Mouse (Mus musculus): ENCODE measurements around the gene Aplp1. TPM values are rescaled to one million over a fixed set of nuclear protein-coding genes. Genes with fewer than 3 reads are reported as not detected.
A peak's percentile ranks its signal among the peaks of the same experiment; 100 is the strongest.

Gene Aplp1
- polyA plus RNA-seq, 2 experiments, result 2.9 to 3.5 TPM

- Histone ChIP-seq H3K9me3 (ENCODE audit: control insufficient read depth, low read length) (no peaks in the 10 kb centered on the region), H3K4me3 (ENCODE audit: insufficient read depth in 1 of 2, low read depth in 2 of 2, low read length in 2 of 2) (no peak overlapping the region), H3K27me3 (ENCODE audit: control insufficient read depth, insufficient read depth, low read length) (peaks cover 3% of the 10 kb centered on the region; the same call in 1 of the 2 replicates), H3K27ac (no peak overlapping the region), H3K4me1 (replicated peaks; ENCODE audit: control insufficient read depth in 2 of 2, insufficient read depth in 2 of 2, low read length in 1 of 2) (no peaks in the 10 kb centered on the region; a peak in 1 of 4 replicates), H3K36me3 (replicated peaks; ENCODE audit: control insufficient read depth, insufficient read depth, low read depth) (no peaks in the 10 kb centered on the region), H3K4me2 (ENCODE audit: low read depth) (no peak overlapping the region), H3K9ac (replicated peaks) (no peak overlapping the region)
- DNase-seq (ENCODE audit: low read depth in 3 of 3, low spot score in 3 of 3) (no peak), ATAC-seq (ENCODE audit: insufficient read depth) (no peak)
- 37% methylated on average over 5 of the region's 5 CpGs for WGBS (ENCODE audit: insufficient replicate concordance)
- TF ChIP-seq CTCF (IDR thresholded peaks at IDR 0.05; ENCODE audit: low read depth) (peak; percentile 82), EP300 (IDR thresholded peaks at IDR 0.05; ENCODE audit: low read depth) (no peak)
These were observed 27.1 kb upstream of the Aplp1 start for GRCm38 (mm10) chr7:30472411-30472810.

- WGBS (ENCODE audit: insufficient replicate concordance), result 11% methylated on average over 6 of the region's 6 CpGs
- no peaks in the 10 kb centered on the region for H3K9me3 ChIP-seq (ENCODE audit: control insufficient read depth, low read length)
- DNase-seq (ENCODE audit: low read depth in 3 of 3, low spot score in 3 of 3) (no peak), ATAC-seq (ENCODE audit: insufficient read depth) (no peak)
- no peak overlapping the region for H3K4me3 ChIP-seq (ENCODE audit: insufficient read depth in 1 of 2, low read depth in 2 of 2, low read length in 2 of 2)
- H3K4me1 ChIP-seq (replicated peaks; ENCODE audit: control insufficient read depth in 2 of 2, insufficient read depth in 2 of 2, low read length in 1 of 2), result no peaks in the 10 kb centered on the region
- H3K27ac ChIP-seq, result no peak overlapping the region
- H3K4me2 ChIP-seq (ENCODE audit: low read depth), result no peak overlapping the region
- no peaks in the 10 kb centered on the region for H3K36me3 ChIP-seq (replicated peaks; ENCODE audit: control insufficient read depth, insufficient read depth, low read depth)
- peaks cover 46% of the 10 kb centered on the region for H3K27me3 ChIP-seq (ENCODE audit: control insufficient read depth, insufficient read depth, low read length)
- no peak overlapping the region for H3K9ac ChIP-seq (replicated peaks)
- no peak for TF ChIP-seq CTCF (IDR thresholded peaks at IDR 0.05; ENCODE audit: low read depth)
- no peak for TF ChIP-seq EP300 (IDR thresholded peaks at IDR 0.05; ENCODE audit: low read depth)
These were observed 19.5 kb upstream of the Aplp1 start for GRCm38 (mm10) chr7:30464816-30465300.

- WGBS (ENCODE audit: insufficient replicate concordance), result 20% methylated on average over 4 of the region's 4 CpGs
- no peaks in the 10 kb centered on the region for H3K9me3 ChIP-seq (ENCODE audit: control insufficient read depth, low read length)
- no peak overlapping the region for H3K4me3 ChIP-seq (ENCODE audit: insufficient read depth in 1 of 2, low read depth in 2 of 2, low read length in 2 of 2)
- TF ChIP-seq EP300 (IDR thresholded peaks at IDR 0.05; ENCODE audit: low read depth), result no peak
- no peak for TF ChIP-seq CTCF (IDR thresholded peaks at IDR 0.05; ENCODE audit: low read depth)
- no peak overlapping the region for H3K4me2 ChIP-seq (ENCODE audit: low read depth)
- DNase-seq (ENCODE audit: low read depth in 3 of 3, low spot score in 3 of 3) (no peak), ATAC-seq (ENCODE audit: insufficient read depth) (no peak)
- peaks cover 46% of the 10 kb centered on the region for H3K27me3 ChIP-seq (ENCODE audit: control insufficient read depth, insufficient read depth, low read length)
- H3K36me3 ChIP-seq (replicated peaks; ENCODE audit: control insufficient read depth, insufficient read depth, low read depth), result no peaks in the 10 kb centered on the region
- no peaks in the 10 kb centered on the region for H3K4me1 ChIP-seq (replicated peaks; ENCODE audit: control insufficient read depth in 2 of 2, insufficient read depth in 2 of 2, low read length in 1 of 2)
- H3K9ac ChIP-seq (replicated peaks), result no peak overlapping the region
- no peak overlapping the region for H3K27ac ChIP-seq
These were observed 18.7 kb upstream of the Aplp1 start for GRCm38 (mm10) chr7:30463996-30464395.

GRCm38 (mm10) chr7:30463568-30463967 lies 18.2 kb upstream of the Aplp1 start:
- DNase-seq (ENCODE audit: low read depth in 3 of 3, low spot score in 3 of 3), result no peak
- Histone ChIP-seq H3K9ac (replicated peaks) (no peak overlapping the region), H3K27ac (no peak overlapping the region), H3K4me2 (ENCODE audit: low read depth) (no peak overlapping the region), H3K36me3 (replicated peaks; ENCODE audit: control insufficient read depth, insufficient read depth, low read depth) (no peaks in the 10 kb centered on the region), H3K4me1 (replicated peaks; ENCODE audit: control insufficient read depth in 2 of 2, insufficient read depth in 2 of 2, low read length in 1 of 2) (no peaks in the 10 kb centered on the region), H3K27me3 (ENCODE audit: control insufficient read depth, insufficient read depth, low read length) (peaks cover 48% of the 10 kb centered on the region), H3K9me3 (ENCODE audit: control insufficient read depth, low read length) (no peaks in the 10 kb centered on the region), H3K4me3 (ENCODE audit: insufficient read depth in 1 of 2, low read depth in 2 of 2, low read length in 2 of 2) (no peak overlapping the region)
- ATAC-seq (ENCODE audit: insufficient read depth), result no peak
- TF ChIP-seq EP300 (IDR thresholded peaks at IDR 0.05; ENCODE audit: low read depth) (no peak), CTCF (IDR thresholded peaks at IDR 0.05; ENCODE audit: low read depth) (no peak)
- WGBS (ENCODE audit: insufficient replicate concordance), result 19% methylated on average over 7 of the region's 7 CpGs

DNA sequence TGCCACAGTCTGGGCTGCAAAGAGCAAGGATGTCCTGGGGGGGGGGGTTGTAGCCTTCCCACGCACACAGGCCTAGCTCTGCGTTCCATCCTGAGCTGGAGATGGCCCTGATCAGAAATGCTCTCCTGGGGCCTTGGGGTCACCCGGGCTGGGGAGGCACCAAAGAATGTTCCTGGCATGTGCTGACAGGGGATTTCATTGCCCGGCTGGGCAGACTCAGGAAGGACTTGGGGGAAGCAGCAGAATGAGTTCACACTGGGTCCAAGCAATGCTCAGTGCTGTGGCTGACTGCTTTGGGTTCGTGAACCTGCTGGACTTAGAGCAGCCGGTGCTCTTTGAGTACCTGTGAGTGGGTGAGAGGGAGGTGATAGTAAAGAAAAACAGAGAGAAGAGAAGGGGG lies 14.1 kb upstream of the Aplp1 start:
- WGBS (ENCODE audit: insufficient replicate concordance), result 35% methylated on average over 6 of the region's 6 CpGs
- no peak for DNase-seq (ENCODE audit: low read depth in 3 of 3, low spot score in 3 of 3)
- no peak overlapping the region for H3K27ac ChIP-seq
- no peak overlapping the region for H3K4me2 ChIP-seq (ENCODE audit: low read depth)
- H3K9me3 ChIP-seq (ENCODE audit: control insufficient read depth, low read length), result no peaks in the 10 kb centered on the region
- no peak overlapping the region for H3K4me3 ChIP-seq (ENCODE audit: insufficient read depth in 1 of 2, low read depth in 2 of 2, low read length in 2 of 2)
- peaks cover 56% of the 10 kb centered on the region for H3K27me3 ChIP-seq (ENCODE audit: control insufficient read depth, insufficient read depth, low read length)
- no peak overlapping the region for H3K9ac ChIP-seq (replicated peaks)
- TF ChIP-seq CTCF (IDR thresholded peaks at IDR 0.05; ENCODE audit: low read depth), result no peak
- no peak for TF ChIP-seq EP300 (IDR thresholded peaks at IDR 0.05; ENCODE audit: low read depth)
- no peaks in the 10 kb centered on the region for H3K4me1 ChIP-seq (replicated peaks; ENCODE audit: control insufficient read depth in 2 of 2, insufficient read depth in 2 of 2, low read length in 1 of 2)
- no peak for ATAC-seq (ENCODE audit: insufficient read depth)
- no peaks in the 10 kb centered on the region for H3K36me3 ChIP-seq (replicated peaks; ENCODE audit: control insufficient read depth, insufficient read depth, low read depth)
